Mouse (Mus musculus): ENCODE data around the gene Fignl1.

Gene Fignl1

GRCm38 (mm10) chr11:11808035-11808819 is 535 bp downstream of the Fignl1 start:
- no peak for DNase-seq

- DNase-seq: no peak
Measured at GRCm38 (mm10) chr11:11805951-11806350, 2.8 kb downstream of the Fignl1 start.

- DNase-seq: no peak
Measured at GRCm38 (mm10) chr11:11804421-11804820, 4.3 kb downstream of the Fignl1 start.

- no peak for DNase-seq
Measured at GRCm38 (mm10) chr11:11801067-11801466, 7.7 kb downstream of the Fignl1 start.

GRCm38 (mm10) chr11:11800304-11800703 is 8.5 kb downstream of the Fignl1 start:
- no peak for DNase-seq

- no peak for DNase-seq
Measured at GRCm38 (mm10) chr11:11798690-11799089, 10.1 kb downstream of the Fignl1 start.

- no peak for DNase-seq
Measured at GRCm38 (mm10) chr11:11794626-11795025, 14.1 kb downstream of the Fignl1 start.

GRCm38 (mm10) chr11:11788521-11788974 is 20.2 kb downstream of the Fignl1 start:
- DNase-seq: peak; percentile 84

- no peak for DNase-seq
Measured at GRCm38 (mm10) chr11:11785457-11785856, 23.3 kb downstream of the Fignl1 start.

- no peak for DNase-seq
Measured at GRCm38 (mm10) chr11:11781728-11782127, 27.0 kb downstream of the Fignl1 start.

- no peak for DNase-seq
Measured at GRCm38 (mm10) chr11:11778345-11778744, 30.4 kb downstream of the Fignl1 start.

GRCm38 (mm10) chr11:11777796-11778195 is 31.0 kb downstream of the Fignl1 start:
- DNase-seq: no peak

- no peak for DNase-seq
Measured at GRCm38 (mm10) chr11:11777246-11777645, 31.5 kb downstream of the Fignl1 start.

- no peak for DNase-seq
Measured at GRCm38 (mm10) chr11:11776822-11777174, 32.0 kb downstream of the Fignl1 start.

GRCm38 (mm10) chr11:11776071-11776821 is 32.5 kb downstream of the Fignl1 start:
- no peak for DNase-seq

- no peak for DNase-seq
Measured at GRCm38 (mm10) chr11:11774893-11775292, 33.9 kb downstream of the Fignl1 start.

- no peak for DNase-seq
Measured at GRCm38 (mm10) chr11:11774384-11774783, 34.4 kb downstream of the Fignl1 start.

GRCm38 (mm10) chr11:11772196-11772595 is 36.6 kb downstream of the Fignl1 start:
- DNase-seq: no peak

GRCm38 (mm10) chr11:11770691-11771090 is 38.1 kb downstream of the Fignl1 start:
- DNase-seq: no peak

GRCm38 (mm10) chr11:11769281-11769680 is 39.5 kb downstream of the Fignl1 start:
- DNase-seq: no peak

GRCm38 (mm10) chr11:11768057-11768456 is 40.7 kb downstream of the Fignl1 start:
- DNase-seq: no peak

GRCm38 (mm10) chr11:11766736-11767135 is 42.0 kb downstream of the Fignl1 start:
- DNase-seq: no peak

GRCm38 (mm10) chr11:11766105-11766504 is 42.7 kb downstream of the Fignl1 start:
- no peak for DNase-seq

- no peak for DNase-seq
Measured at GRCm38 (mm10) chr11:11765414-11765813, 43.3 kb downstream of the Fignl1 start.

Data from kidney, adult 9 months (tissue).